Mouse (Mus musculus) kidney, embryonic 16.5 days (tissue): Measurements from ENCODE around the gene Snx18. TPM values are rescaled to one million over a fixed set of nuclear protein-coding genes. Genes with fewer than 3 reads are reported as not detected.

Source experiments
- ATAC-seq: fragments of 200-750 bp; cut with Nextera tagmentation; 2 replicates; pipeline ENCODE4 v1.8.0; 2017; ENCODE audit warnings: moderate TSS enrichment; ENCODE audit not compliant: low FRiP score, low TSS enrichment
- H3K27ac ChIP-seq: fragments of 300-500 bp; sonication (generic); 2 replicates; pipeline ENCODE4 v1.5.1; 2014; ENCODE audit warnings: low read length
- H3K27me3 ChIP-seq: fragments of 300-500 bp; sonication (generic); 2 replicates; pipeline ENCODE4 v1.6.1; 2014; ENCODE audit warnings: low read length, control low read depth, mixed read lengths; ENCODE audit not compliant: insufficient read depth
- H3K36me3 ChIP-seq: fragments of 300-500 bp; sonication (generic); 2 replicates; pipeline ENCODE4 v1.6.1; 2014; ENCODE audit warnings: low read length, control low read depth, mixed read lengths; ENCODE audit not compliant: insufficient read depth
- H3K4me1 ChIP-seq: fragments of 300-500 bp; sonication (generic); 2 replicates; pipeline ENCODE4 v1.6.1; 2014; ENCODE audit warnings: low read length, control low read depth, mixed read lengths; ENCODE audit not compliant: insufficient read depth
- H3K4me2 ChIP-seq: fragments of 300-500 bp; sonication (generic); replicated peaks from 2 replicates; pipeline ENCODE4 v1.6.1; 2014; ENCODE audit warnings: low read depth, low read length
- H3K4me3 ChIP-seq: fragments of 300-500 bp; sonication (generic); 2 replicates; pipeline ENCODE4 v1.5.1; 2014; ENCODE audit warnings: mild to moderate bottlenecking, low read length
- H3K9ac ChIP-seq: fragments of 300-500 bp; sonication (generic); replicated peaks from 2 replicates; pipeline ENCODE4 v1.6.1; 2014; ENCODE audit warnings: low read length
- H3K9me3 ChIP-seq: fragments of 300-500 bp; sonication (generic); 2 replicates; pipeline ENCODE4 v1.6.1; 2016; ENCODE audit warnings: low read length, control low read depth
- WGBS: fragments of 180-500 bp; shearing (Covaris S2); extraction: QIAGEN DNeasy Blood & Tissue Kit; methylation state at CpG from one replicate; pipeline ENCODE4 v1.1.7; 2014; 5-methylcytosine and 5-hydroxymethylcytosine counted together
- polyA plus RNA-seq: library from polyadenylated mRNA; unstranded; fragments of >200 nt; fragmentation: Nextera tagmentation; extraction: Ambion mirVana; gene quantifications from 2 replicates; pipeline ENCODE4 v1.2.1, GENCODE M21; 2015

The Snx18 gene
- polyA plus RNA-seq, 1 experiment from 2014 or later, result 24.6 TPM

GRCm38 (mm10) chr13:113591336-113591735 is 27.0 kb downstream of the Snx18 start:
- H3K9ac ChIP-seq, result no peak overlapping the region
- no peaks in the 10 kb centered on the region for H3K27me3 ChIP-seq
- H3K4me1 ChIP-seq, result peaks cover 24% of the 10 kb centered on the region
- no peak overlapping the region for H3K27ac ChIP-seq
- peaks cover 36% of the 10 kb centered on the region for H3K36me3 ChIP-seq
- H3K4me2 ChIP-seq, result no peak overlapping the region
- H3K4me3 ChIP-seq, result no peak overlapping the region
- WGBS, result 91% methylated on average over 11 of the region's 11 CpGs
- H3K9me3 ChIP-seq, result no peaks in the 10 kb centered on the region
- ATAC-seq, result no peak

GRCm38 (mm10) chr13:113590216-113590615 is 28.1 kb downstream of the Snx18 start:
- no peaks in the 10 kb centered on the region for H3K9me3 ChIP-seq
- WGBS, result 87% methylated on average over 4 of the region's 4 CpGs
- no peak overlapping the region for H3K9ac ChIP-seq
- H3K4me2 ChIP-seq, result no peak overlapping the region
- H3K27ac ChIP-seq, result no peak overlapping the region
- no peak overlapping the region for H3K4me3 ChIP-seq
- H3K36me3 ChIP-seq, result peaks cover 36% of the 10 kb centered on the region
- H3K4me1 ChIP-seq, result peaks cover 14% of the 10 kb centered on the region; the same call in 1 of the 2 replicates
- no peaks in the 10 kb centered on the region for H3K27me3 ChIP-seq
- ATAC-seq, result no peak

GRCm38 (mm10) chr13:113589499-113589898 is 28.9 kb downstream of the Snx18 start:
- no peaks in the 10 kb centered on the region for H3K27me3 ChIP-seq
- H3K9me3 ChIP-seq, result no peaks in the 10 kb centered on the region
- peaks cover 34% of the 10 kb centered on the region for H3K36me3 ChIP-seq
- no peak overlapping the region for H3K9ac ChIP-seq
- H3K27ac ChIP-seq, result no peak overlapping the region
- ATAC-seq, result no peak
- peaks cover 12% of the 10 kb centered on the region; the same call in 1 of the 2 replicates for H3K4me1 ChIP-seq
- no peak overlapping the region for H3K4me2 ChIP-seq
- H3K4me3 ChIP-seq, result no peak overlapping the region
- WGBS, result 62% methylated on average over 7 of the region's 7 CpGs

GRCm38 (mm10) chr13:113587200-113587936 is 31.0 kb downstream of the Snx18 start:
- peaks cover 18% of the 10 kb centered on the region; the same call in 1 of the 2 replicates for H3K36me3 ChIP-seq
- no peak overlapping the region for H3K4me3 ChIP-seq
- H3K9me3 ChIP-seq, result no peaks in the 10 kb centered on the region
- no peak overlapping the region for H3K9ac ChIP-seq
- H3K27me3 ChIP-seq, result no peaks in the 10 kb centered on the region
- H3K27ac ChIP-seq, result no peak overlapping the region
- no peak overlapping the region for H3K4me2 ChIP-seq
- peaks cover 22% of the 10 kb centered on the region; the same call in 1 of the 2 replicates for H3K4me1 ChIP-seq
- WGBS, result 20% methylated on average over 15 of the region's 15 CpGs
- peak; percentile 55; the same call in 1 of the 2 replicates for ATAC-seq

GRCm38 (mm10) chr13:113585606-113586005 is 32.8 kb downstream of the Snx18 start:
- Histone ChIP-seq H3K4me1 (peaks cover 24% of the 10 kb centered on the region), H3K4me2 (no peak overlapping the region), H3K36me3 (peaks cover 3% of the 10 kb centered on the region; the same call in 1 of the 2 replicates), H3K27me3 (no peaks in the 10 kb centered on the region), H3K9ac (no peak overlapping the region), H3K4me3 (no peak overlapping the region), H3K27ac (no peak overlapping the region), H3K9me3 (no peaks in the 10 kb centered on the region)
- ATAC-seq, result no peak
- 94% methylated on average over 3 of the region's 3 CpGs for WGBS

- H3K9ac ChIP-seq, result no peak overlapping the region
- no peaks in the 10 kb centered on the region for H3K27me3 ChIP-seq
- H3K4me1 ChIP-seq, result peaks cover 32% of the 10 kb centered on the region
- H3K36me3 ChIP-seq, result no peaks in the 10 kb centered on the region
- no peak overlapping the region for H3K4me2 ChIP-seq
- no peak for ATAC-seq
- H3K4me3 ChIP-seq, result no peak overlapping the region
- WGBS, result 83% methylated on average over 6 of the region's 6 CpGs
- H3K9me3 ChIP-seq, result no peaks in the 10 kb centered on the region
- no peak overlapping the region for H3K27ac ChIP-seq
These were observed 33.9 kb downstream of the Snx18 start for GRCm38 (mm10) chr13:113584431-113584830.

GRCm38 (mm10) chr13:113583563-113583962 is 34.8 kb downstream of the Snx18 start:
- ATAC-seq, result no peak
- Histone ChIP-seq H3K4me3 (no peak overlapping the region), H3K36me3 (no peaks in the 10 kb centered on the region), H3K4me2 (no peak overlapping the region), H3K4me1 (peaks cover 32% of the 10 kb centered on the region), H3K27me3 (no peaks in the 10 kb centered on the region), H3K9ac (no peak overlapping the region), H3K27ac (no peak overlapping the region; the same call in 1 of the 2 replicates), H3K9me3 (no peaks in the 10 kb centered on the region)
- WGBS, result 55% methylated on average over 4 of the region's 4 CpGs

GRCm38 (mm10) chr13:113582024-113582423 is 36.3 kb downstream of the Snx18 start:
- Histone ChIP-seq H3K9me3 (no peaks in the 10 kb centered on the region), H3K4me1 (peaks cover 22% of the 10 kb centered on the region), H3K4me2 (no peak overlapping the region), H3K36me3 (no peaks in the 10 kb centered on the region), H3K9ac (no peak overlapping the region), H3K4me3 (no peak overlapping the region), H3K27ac (peak overlapping the region; percentile 68; the same call in 1 of the 2 replicates), H3K27me3 (no peaks in the 10 kb centered on the region)
- ATAC-seq, result peak; percentile 54
- WGBS, result 48% methylated on average over 1 of the region's 1 CpGs

- no peaks in the 10 kb centered on the region for H3K36me3 ChIP-seq
- H3K4me3 ChIP-seq, result no peak overlapping the region
- no peak for ATAC-seq
- H3K9me3 ChIP-seq, result no peaks in the 10 kb centered on the region
- no peak overlapping the region for H3K9ac ChIP-seq
- no peaks in the 10 kb centered on the region for H3K27me3 ChIP-seq
- H3K4me2 ChIP-seq, result no peak overlapping the region
- no peak overlapping the region for H3K27ac ChIP-seq
- H3K4me1 ChIP-seq, result peaks cover 20% of the 10 kb centered on the region
- 88% methylated on average over 5 of the region's 5 CpGs for WGBS
These were observed 36.9 kb downstream of the Snx18 start for GRCm38 (mm10) chr13:113581436-113581835.

- Histone ChIP-seq H3K27me3 (no peaks in the 10 kb centered on the region), H3K9ac (no peak overlapping the region), H3K4me3 (no peak overlapping the region), H3K9me3 (no peaks in the 10 kb centered on the region), H3K27ac (peak overlapping the region; percentile 41), H3K4me2 (no peak overlapping the region), H3K36me3 (no peaks in the 10 kb centered on the region), H3K4me1 (peaks cover 20% of the 10 kb centered on the region)
- 23% methylated on average over 6 of the region's 6 CpGs for WGBS
- peak; percentile 73 for ATAC-seq
These were observed 38.0 kb downstream of the Snx18 start for GRCm38 (mm10) chr13:113580400-113580790.
